In the genomic region with DNA sequence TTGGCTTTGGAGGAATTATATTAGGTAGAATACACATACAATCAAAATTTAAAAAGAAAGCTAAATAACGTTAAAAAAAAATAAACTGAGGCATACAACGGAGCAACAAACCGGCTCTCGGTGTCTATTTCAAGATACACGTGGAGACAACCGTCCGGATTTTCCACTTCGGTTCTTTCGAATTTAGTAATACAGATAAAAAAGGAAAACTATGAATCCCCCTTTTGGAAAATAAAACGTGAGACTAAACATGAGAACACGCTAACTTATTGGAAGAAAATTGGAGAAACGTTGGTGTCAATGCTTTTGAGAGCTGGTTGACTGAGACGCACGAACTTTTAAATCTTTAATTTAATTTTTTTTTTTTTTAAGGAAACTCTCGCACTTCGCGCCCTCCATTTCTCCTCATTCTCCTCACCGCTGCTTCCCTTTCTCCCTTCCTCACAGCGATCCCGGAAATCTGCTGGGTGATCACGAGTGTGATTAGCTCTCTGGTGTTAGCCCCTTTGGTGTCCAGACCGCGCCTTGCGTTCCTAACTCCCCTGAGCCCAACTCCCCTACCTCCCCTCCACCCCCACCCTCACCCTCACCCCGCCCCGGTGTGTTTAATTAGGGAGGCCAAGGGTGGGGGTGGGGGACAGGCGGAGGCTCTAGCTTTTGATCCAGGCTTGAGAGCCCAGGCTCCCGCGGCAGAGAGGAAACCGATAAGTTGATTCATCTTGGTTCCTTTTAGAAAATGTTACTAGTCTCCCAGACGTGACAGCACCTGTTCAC, we compare ENCODE assay signal across 17 mouse cellular contexts. TPM values are rescaled to one million over a fixed set of nuclear protein-coding genes. Genes with fewer than 3 reads are reported as not detected.
DNase-seq lines count a peak whose midpoint lies in the region; ATAC-seq and TF ChIP-seq lines count a peak whose summit lies in the region.
"Had no signal": no experiment of that assay in that cellular context is flagged by ENCODE, and none has a peak within 500 bp of the region (broad histone marks: within the 10 kb centered on the region; RNA-seq: fewer than 3 reads in every experiment).

No protein-coding gene starts in this region.

- H3K4me2 ChIP-seq in hindbrain, embryonic 11.5 days (replicated peaks; ENCODE audit: low read depth, low read length): no peak overlapping the region
- no peak overlapping the region for H3K4me2 ChIP-seq in hindbrain, postnatal 0 days (ENCODE audit: low read depth, low read length)
- H3K4me2 ChIP-seq in embryonic facial prominence, embryonic 14.5 days (ENCODE audit: low read depth, low read length): peak overlapping the region; percentile 26; the same call in 1 of the 2 replicates
- H3K4me2 ChIP-seq in midbrain, embryonic 11.5 days: no peak overlapping the region
- H3K4me2 ChIP-seq: heart, embryonic 11.5 days; liver, embryonic 15.5 days had no signal

- in situ Hi-C loops in ES-E14 (cut with MboI; ENCODE audit: low sequenced_read_pairs in 2 of 2, unreplicated experiment in 2 of 2): no loop called here

- peak; percentile 49 for DNase-seq in hindbrain, embryonic 11.5 days (ENCODE audit: low spot score)
- DNase-seq in hindbrain, postnatal 0 days (ENCODE audit: low spot score): no peak
- no peak for DNase-seq in ES-E14 (ENCODE audit: low read depth, low spot score)
- no peak for DNase-seq in embryonic facial prominence, embryonic 14.5 days (ENCODE audit: low spot score)
- DNase-seq in midbrain, embryonic 11.5 days (ENCODE audit: low spot score, missing footprints): peak; percentile 95
- DNase-seq in thymus, postnatal 0 days (ENCODE audit: low spot score): no peak
- no peak for DNase-seq in gastrocnemius, adult 18-20 months (ENCODE audit: low spot score)
- DNase-seq: adrenal gland, postnatal 10 days; kidney, postnatal 14 days; layer of hippocampus, postnatal 36 days had no signal

- H3K4me3 ChIP-seq in hindbrain, embryonic 11.5 days (ENCODE audit: low read depth, low read length): no peak overlapping the region
- no peak overlapping the region for H3K4me3 ChIP-seq in hindbrain, postnatal 0 days (ENCODE audit: low read length)
- H3K4me3 ChIP-seq in ES-E14 (ENCODE audit: insufficient read depth in 1 of 2, low read depth in 1 of 2, low read length in 2 of 2, poor library complexity in 1 of 2, severe bottlenecking in 1 of 2): 0 out of 4 replicates have a peak overlapping the region, but pooled peaks of 1 of the 2 experiments have one; percentile 12
- H3K4me3 ChIP-seq in embryonic facial prominence, embryonic 14.5 days (ENCODE audit: low read depth, low read length): peak overlapping the region; percentile 16; the same call in 1 of the 2 replicates
- H3K4me3 ChIP-seq in midbrain, embryonic 11.5 days (ENCODE audit: low read depth, low read length): no peak overlapping the region
- H3K4me3 ChIP-seq: liver, embryonic 15.5 days had no signal

- no peaks in the 10 kb centered on the region for H3K9me3 ChIP-seq in hindbrain, embryonic 11.5 days (ENCODE audit: control insufficient read depth, low read length)
- no peaks in the 10 kb centered on the region for H3K9me3 ChIP-seq in hindbrain, postnatal 0 days (ENCODE audit: low read length)
- H3K9me3 ChIP-seq in ES-E14 (ENCODE audit: control insufficient read depth, insufficient read depth, low read depth, low read length): no peaks in the 10 kb centered on the region
- H3K9me3 ChIP-seq in embryonic facial prominence, embryonic 14.5 days (ENCODE audit: control insufficient read depth, low read length): no peaks in the 10 kb centered on the region
- H3K9me3 ChIP-seq in midbrain, embryonic 11.5 days (ENCODE audit: control insufficient read depth, low read length): no peaks in the 10 kb centered on the region
- H3K9me3 ChIP-seq: liver, embryonic 15.5 days had no signal

- 0 out of 2 replicates have a peak, but pooled peaks have one; percentile 29 for ATAC-seq in hindbrain, embryonic 11.5 days (ENCODE audit: low FRiP score)
- no peak for ATAC-seq in hindbrain, postnatal 0 days
- peak; percentile 9; the same call in 1 of the 2 replicates for ATAC-seq in embryonic facial prominence, embryonic 14.5 days (ENCODE audit: low read depth)
- peak; percentile 23; the same call in 1 of the 2 replicates for ATAC-seq in midbrain, embryonic 11.5 days (ENCODE audit: low FRiP score)
- ATAC-seq in megakaryocyte-erythroid progenitor cell, adult 5-6 weeks (replicated peaks; ENCODE audit: low FRiP score, low TSS enrichment, poor library complexity, severe bottlenecking): no peak

- H3K36me3 ChIP-seq in hindbrain, embryonic 11.5 days (ENCODE audit: control insufficient read depth, insufficient read depth, low read length): no peaks in the 10 kb centered on the region
- H3K36me3 ChIP-seq in hindbrain, postnatal 0 days (ENCODE audit: insufficient read depth, low read length): no peaks in the 10 kb centered on the region
- H3K36me3 ChIP-seq in ES-E14 (ENCODE audit: control insufficient read depth, insufficient read depth, low read length, poor library complexity, severe bottlenecking): no peaks in the 10 kb centered on the region
- no peaks in the 10 kb centered on the region for H3K36me3 ChIP-seq in embryonic facial prominence, embryonic 14.5 days (ENCODE audit: control insufficient read depth, insufficient read depth, low read length)
- H3K36me3 ChIP-seq in midbrain, embryonic 11.5 days (ENCODE audit: control insufficient read depth, insufficient read depth, low read length): no peaks in the 10 kb centered on the region
- H3K36me3 ChIP-seq: liver, embryonic 15.5 days had no signal

- WGBS in hindbrain, embryonic 11.5 days: 1% methylated on average over 31 of the region's 31 CpGs
- WGBS in hindbrain, postnatal 0 days: 8% methylated on average over 31 of the region's 31 CpGs
- 3% methylated on average over 31 of the region's 31 CpGs for WGBS in embryonic facial prominence, embryonic 14.5 days
- under 1% methylated on average over 31 of the region's 31 CpGs for WGBS in midbrain, embryonic 11.5 days

- peaks cover 73% of the 10 kb centered on the region for H3K27me3 ChIP-seq in hindbrain, embryonic 11.5 days (ENCODE audit: control insufficient read depth, insufficient read depth, low read length)
- H3K27me3 ChIP-seq in hindbrain, postnatal 0 days (ENCODE audit: insufficient read depth, low read length): peaks cover 69% of the 10 kb centered on the region
- peaks cover 79% of the 10 kb centered on the region for H3K27me3 ChIP-seq in embryonic facial prominence, embryonic 14.5 days (replicated peaks; ENCODE audit: control insufficient read depth, insufficient read depth, low read length)
- peaks cover 87% of the 10 kb centered on the region for H3K27me3 ChIP-seq in midbrain, embryonic 11.5 days (ENCODE audit: control insufficient read depth, insufficient read depth, low read length)

- no peak overlapping the region for H3K27ac ChIP-seq in hindbrain, embryonic 11.5 days (ENCODE audit: low read depth, low read length)
- H3K27ac ChIP-seq in hindbrain, postnatal 0 days: no peak overlapping the region
- H3K27ac ChIP-seq in ES-E14 (ENCODE audit: insufficient read depth, low read depth, low read length, poor library complexity, severe bottlenecking): no peak overlapping the region
- H3K27ac ChIP-seq in embryonic facial prominence, embryonic 14.5 days (replicated peaks; ENCODE audit: low read depth, low read length): no peak overlapping the region; the same call in 1 of the 2 replicates
- no peak overlapping the region for H3K27ac ChIP-seq in midbrain, embryonic 11.5 days (ENCODE audit: low read depth, low read length)
- H3K27ac ChIP-seq: liver, embryonic 15.5 days had no signal

- H3K9ac ChIP-seq in hindbrain, embryonic 11.5 days (ENCODE audit: low read depth, low read length): no peak overlapping the region
- no peak overlapping the region for H3K9ac ChIP-seq in hindbrain, postnatal 0 days (replicated peaks; ENCODE audit: low read length)
- H3K9ac ChIP-seq in ES-E14 (ENCODE audit: insufficient read depth, low read depth, low read length, poor library complexity, severe bottlenecking): no peak overlapping the region
- H3K9ac ChIP-seq in embryonic facial prominence, embryonic 14.5 days (ENCODE audit: low read depth, low read length): peak overlapping the region; percentile 25; the same call in 1 of the 2 replicates
- H3K9ac ChIP-seq in midbrain, embryonic 11.5 days (ENCODE audit: low read length): no peak overlapping the region
- H3K9ac ChIP-seq: liver, embryonic 15.5 days had no signal

- TF ChIP-seq CTCF in hindbrain, postnatal 0 days (IDR thresholded peaks at IDR 0.05; ENCODE audit: low read depth): no peak

- H3K4me1 ChIP-seq in hindbrain, embryonic 11.5 days (replicated peaks; ENCODE audit: control insufficient read depth, insufficient read depth, low read length): peaks cover 2% of the 10 kb centered on the region; the same call in 1 of the 2 replicates
- H3K4me1 ChIP-seq in hindbrain, postnatal 0 days (ENCODE audit: insufficient read depth, low read length): no peaks in the 10 kb centered on the region
- H3K4me1 ChIP-seq in ES-E14 (ENCODE audit: control insufficient read depth in 2 of 2, insufficient read depth in 2 of 2, low read length in 2 of 2, poor library complexity in 1 of 2): peaks cover 0 to 2% of the 10 kb centered on the region in 2 experiments; a peak in 1 of 4 replicates
- no peaks in the 10 kb centered on the region; the same call in 1 of the 2 replicates for H3K4me1 ChIP-seq in embryonic facial prominence, embryonic 14.5 days (ENCODE audit: control insufficient read depth, insufficient read depth, low read length)
- peaks cover 2% of the 10 kb centered on the region; the same call in 1 of the 2 replicates for H3K4me1 ChIP-seq in midbrain, embryonic 11.5 days (ENCODE audit: control insufficient read depth, insufficient read depth, low read length)
- H3K4me1 ChIP-seq: liver, embryonic 15.5 days had no signal

TF ChIP-seq in ES-E14, 5 proteins besides CTCF, POLR2A, EP300 and RAD21:
- TF ChIP-seq ZNF384 (IDR thresholded peaks at IDR 0.05; ENCODE audit: low read depth, low read length) (0 out of 2 replicates have a peak, but pooled peaks have one; percentile 7), CHD2 (IDR thresholded peaks at IDR 0.05; ENCODE audit: low read depth, low read length) (no peak)

RNA-seq across cellular contexts. Expression of gene Tfap2b, which starts 25.9 kb away (rescaled TPM):
- 72.5 and 75.7 TPM in 2 replicates for polyA plus RNA-seq in hindbrain, embryonic 11.5 days (2014; fragmentation: Nextera tagmentation; extraction: Ambion mirVana)
- 35.3 and 36.5 TPM in 2 replicates for total RNA-seq in hindbrain, postnatal 0 days (2014; rRNA removed)
- polyA plus RNA-seq in hindbrain, postnatal 0 days (2015; fragmentation: Nextera tagmentation; extraction: Ambion mirVana): 48.7 and 50.4 TPM in 2 replicates
- total RNA-seq in ES-E14 (2012; rRNA removed): not detected in 2 replicates
- 15.1 and 20.3 TPM in 2 replicates for polyA plus RNA-seq in embryonic facial prominence, embryonic 14.5 days (2014; fragmentation: Nextera tagmentation; extraction: Ambion mirVana)
- polyA plus RNA-seq in midbrain, embryonic 11.5 days (2014; fragmentation: Nextera tagmentation; extraction: Ambion mirVana): 34.0 and 37.0 TPM in 2 replicates
- 0.68 and 0.79 TPM in 2 replicates for polyA plus RNA-seq in thymus, postnatal 0 days (2015; fragmentation: Nextera tagmentation; extraction: Ambion mirVana)
- not detected in 2 replicates for total RNA-seq in megakaryocyte-erythroid progenitor cell, adult 5-6 weeks (2014; fragmentation: Nextera tagmentation)
- total RNA-seq in megakaryocyte-erythroid progenitor cell, adult 5-6 weeks (2017): not detected in 2 replicates
- total RNA-seq in gastrocnemius, adult 18-20 months (2021): under 1 TPM in 1 of 2 experiments, not detected in 1; 0.11 TPM
- total RNA-seq: common myeloid progenitor, adult 5-6 weeks; hematopoietic stem cell, adult 5-6 weeks; megakaryocyte progenitor cell, adult 5-6 weeks had no signal
- polyA plus RNA-seq: C2C12 had no signal

Comparison
In these comparisons a context has a peak if more than half of its experiments do, and no peak if none do; other contexts are left out.
1. ATAC-seq: peak in hindbrain, embryonic 11.5 days (single experiment), embryonic facial prominence, embryonic 14.5 days (single experiment) and midbrain, embryonic 11.5 days (single experiment); none in hindbrain, postnatal 0 days (single experiment) and megakaryocyte-erythroid progenitor cell, adult 5-6 weeks (single experiment).
2. DNase-seq: peak in hindbrain, embryonic 11.5 days (single experiment) and midbrain, embryonic 11.5 days (single experiment); none in hindbrain, postnatal 0 days (single experiment), ES-E14 (single experiment), embryonic facial prominence, embryonic 14.5 days (single experiment), thymus, postnatal 0 days (single experiment) and gastrocnemius, adult 18-20 months (single experiment).